Mouse (Mus musculus) G1E (cell line): ENCODE results near the gene Ppp1r13l.

ENCODE experiments used
- CTCF ChIP-seq: IDR thresholded peaks from 2 replicates; pipeline ENCODE4 v1.5.1; 2012; ENCODE audit warnings: low read depth, low read length, inconsistent platforms, mixed read lengths
- GATA1 ChIP-seq: IDR thresholded peaks from 2 replicates; pipeline ENCODE4 v1.6.1; 2012; ENCODE audit warnings: borderline replicate concordance, low read length, inconsistent platforms, mixed read lengths
- GATA2 ChIP-seq: IDR thresholded peaks from 2 replicates; pipeline ENCODE4 v1.6.1; 2012; ENCODE audit warnings: low read depth, low read length, inconsistent platforms, borderline replicate concordance
- POLR2AphosphoS5 ChIP-seq: IDR thresholded peaks from 2 replicates; pipeline ENCODE4 v1.6.1; 2012; ENCODE audit warnings: low read depth, low read length, inconsistent platforms; ENCODE audit not compliant: insufficient replicate concordance
- TAL1 ChIP-seq: conservative IDR thresholded peaks from 2 replicates; pipeline ENCODE4 v1.6.1; 2012; ENCODE audit warnings: low read depth, low read length, inconsistent platforms, mixed read lengths

GRCm38 (mm10) chr7:19321464-19321863, 38.1 kb upstream of the Ppp1r13l start:
- TF ChIP-seq CTCF (no peak), GATA1 (no peak), GATA2 (no peak), TAL1 (no peak), POLR2AphosphoS5 (no peak)
